Mouse (Mus musculus) B cell, adult 67 days (primary cell): ENCODE measurements around the gene Osbpl3. TPM values are rescaled to one million over a fixed set of nuclear protein-coding genes. Genes with fewer than 3 reads are reported as not detected.

Source experiments
- total RNA-seq, 2 experiments: library from RNA; stranded (reverse); gene quantifications; 4 replicates each; pipeline ENCODE4 v1.2.4; 2023

The Osbpl3 gene
- total RNA-seq = 1 to 10 TPM in 1 of 2 experiments, not detected in 1; 1.0 TPM

DNA sequence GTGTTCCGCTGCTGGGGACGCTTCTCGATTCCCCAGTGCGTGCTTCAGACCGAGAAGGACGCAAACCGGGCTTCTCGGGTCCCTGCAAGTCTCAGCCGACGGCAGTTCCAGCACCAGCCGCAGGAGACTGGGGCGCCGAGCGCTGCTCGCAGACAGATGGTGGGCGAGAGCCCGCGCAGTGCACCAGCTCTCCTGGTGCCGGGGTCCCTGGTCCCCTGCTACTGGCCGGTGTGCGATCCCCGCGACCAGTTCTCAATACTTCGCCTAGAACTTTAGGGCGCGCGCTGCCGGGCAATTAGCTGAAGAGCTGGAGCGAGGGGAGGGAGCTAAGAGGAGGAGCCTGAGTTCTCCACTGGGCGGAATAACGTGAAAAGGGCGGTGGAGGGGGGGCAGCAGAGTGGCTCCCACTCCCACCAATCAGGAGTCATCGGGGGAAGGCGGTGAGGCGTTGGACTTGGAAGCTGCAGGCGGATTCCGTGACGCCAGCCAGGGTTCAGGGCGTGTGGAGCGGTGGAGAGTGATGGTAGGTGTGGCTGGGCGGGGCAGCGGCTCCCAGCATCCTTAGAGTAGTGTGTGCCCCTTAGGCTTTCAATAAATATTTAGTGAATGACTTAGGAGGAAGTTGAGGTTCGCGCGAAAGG, at the start of gene Osbpl3:
Osbpl3 (minus strand) TSS at position 373 of the 641 bp plus-strand sequence.

DNA sequence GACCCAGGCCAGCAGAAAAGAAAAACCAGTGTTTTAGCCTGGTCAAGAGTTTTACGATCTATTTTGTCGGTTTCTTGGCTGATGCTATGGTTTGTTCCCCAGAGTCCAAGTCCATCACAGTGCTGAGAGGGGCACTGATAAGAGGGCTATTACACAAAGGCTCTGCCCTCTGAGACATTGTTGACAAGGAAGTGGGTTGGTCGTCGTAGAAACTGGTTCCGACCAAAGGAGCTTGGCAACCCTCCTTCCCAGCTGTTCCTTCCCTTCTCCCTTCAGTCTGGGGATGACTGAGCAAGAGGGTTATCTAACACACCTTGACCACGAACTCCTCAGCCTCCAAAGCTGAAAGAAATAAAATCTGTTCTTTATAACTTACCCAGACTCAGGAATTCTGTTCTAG, 192.3 kb downstream of the Osbpl3 start, which contains the start of gene Gsdme:
Gsdme (minus strand) TSS at position 193 of the 400 bp plus-strand sequence.

Other genes starting within 250 kb of the Osbpl3 start
- gene Gsdme, start 192.3 kb downstream of the Osbpl3 start, total RNA-seq = not detected
- gene Cycs, start 110.3 kb upstream of the Osbpl3 start, total RNA-seq = 10 to 100 TPM; 17.4 to 25.4 TPM
- under 1 TPM; 0.68 to 0.96 TPM for gene 4921507P07Rik, start 140.4 kb upstream of the Osbpl3 start, total RNA-seq
- gene Npvf, start 198.2 kb upstream of the Osbpl3 start, total RNA-seq = not detected